Mouse (Mus musculus): Measurements from ENCODE around the gene 9930111J21Rik1.
"Not testable (repeated sequence)": the region's sequence is repeated elsewhere in the genome, so short reads cannot be mapped to it uniquely, and the experiment has no call there.

- not testable (repeated sequence) for TF ChIP-seq CTCF (IDR thresholded peaks at IDR 0.05 in 2 of 3, conservative IDR thresholded peaks at IDR 0.05 in 1 of 3; ENCODE audit: control insufficient read depth in 1 of 3, insufficient read depth in 1 of 3, low read depth in 2 of 3, low read length in 3 of 3, poor library complexity in 1 of 3, severe bottlenecking in 1 of 3); EP300 (IDR thresholded peaks at IDR 0.05; ENCODE audit: low read depth in 1 of 2, low read length in 2 of 2); E2F4 (IDR thresholded peaks at IDR 0.05; ENCODE audit: borderline replicate concordance, low read depth, low read length); POLR2A (IDR thresholded peaks at IDR 0.05; ENCODE audit: control insufficient read depth in 1 of 2, insufficient read depth in 1 of 2, low read depth in 1 of 2, low read length in 2 of 2, poor library complexity in 1 of 2); GABPA (IDR thresholded peaks at IDR 0.05; ENCODE audit: low read depth, low read length); MXI1 (IDR thresholded peaks at IDR 0.05; ENCODE audit: low read depth, low read length)
These were observed 12.7 kb upstream of the 9930111J21Rik1 start, which contains the start of gene Gm12185 for GRCm38 (mm10) chr11:48991740-48992520.

Measured in MEL (cell line).